Mouse (Mus musculus): ENCODE results near the gene Rhobtb1.
A peak's percentile ranks its signal among the peaks of the same experiment; 100 is the strongest.

Rhobtb1 gene

DNA sequence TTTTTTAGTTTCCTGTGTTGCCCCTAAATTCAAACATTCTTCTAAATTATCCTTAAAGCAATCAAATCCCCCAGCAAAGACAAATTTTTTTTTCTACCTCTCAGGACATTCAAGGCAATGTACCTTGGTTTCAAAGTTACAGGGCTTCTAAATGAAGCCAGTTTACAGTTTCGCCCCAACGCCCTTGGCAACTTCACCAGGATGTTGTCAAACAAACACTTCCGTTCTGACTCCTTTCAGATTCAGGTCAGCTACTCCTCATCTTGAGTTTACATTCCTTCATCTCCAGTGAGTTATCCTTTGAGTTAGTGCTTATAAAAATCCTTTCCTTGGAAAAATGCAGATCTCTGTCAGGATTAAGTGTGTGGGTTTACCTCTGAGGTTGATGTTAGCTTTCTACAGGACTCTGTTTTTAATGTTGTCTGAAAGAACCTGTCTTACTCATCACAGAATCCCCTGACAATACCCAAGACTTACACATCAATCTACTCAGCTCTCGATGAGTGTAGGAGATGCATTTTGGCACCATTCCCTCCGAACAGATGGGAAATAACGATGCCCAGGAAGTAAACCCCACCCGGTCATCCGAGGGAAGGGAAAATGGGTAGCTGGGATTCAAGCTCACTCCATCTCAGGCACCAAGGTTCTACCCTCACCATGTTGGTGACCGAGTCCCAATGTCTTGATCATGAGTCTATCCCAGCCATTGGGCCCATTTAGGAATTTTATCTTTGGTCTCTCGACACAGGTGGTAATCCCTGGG lies 94.9 kb downstream of the Rhobtb1 start:
- no peak for DNase-seq (ENCODE audit: extremely low spot score, low spot score)

DNA sequence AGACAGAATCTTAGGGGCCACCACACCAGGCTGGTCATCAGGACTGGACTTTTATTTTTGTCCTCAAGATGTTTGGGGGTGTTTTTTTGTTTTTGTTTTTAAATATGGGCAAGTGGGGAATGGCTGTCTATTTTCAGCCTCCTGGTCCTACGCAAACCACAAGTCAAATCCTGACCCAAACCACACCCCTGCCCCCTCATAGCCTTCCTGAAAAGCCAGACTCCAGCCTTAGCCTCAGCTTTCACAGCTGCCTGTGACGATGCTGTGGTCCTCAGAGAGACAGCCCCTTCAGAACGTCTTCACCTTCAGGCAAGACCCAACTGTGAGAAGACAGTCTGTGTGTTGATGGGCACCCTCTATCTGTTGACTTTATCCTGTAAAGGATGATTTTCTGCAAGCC lies 95.5 kb downstream of the Rhobtb1 start:
- DNase-seq (ENCODE audit: extremely low spot score, low spot score): no peak

DNA sequence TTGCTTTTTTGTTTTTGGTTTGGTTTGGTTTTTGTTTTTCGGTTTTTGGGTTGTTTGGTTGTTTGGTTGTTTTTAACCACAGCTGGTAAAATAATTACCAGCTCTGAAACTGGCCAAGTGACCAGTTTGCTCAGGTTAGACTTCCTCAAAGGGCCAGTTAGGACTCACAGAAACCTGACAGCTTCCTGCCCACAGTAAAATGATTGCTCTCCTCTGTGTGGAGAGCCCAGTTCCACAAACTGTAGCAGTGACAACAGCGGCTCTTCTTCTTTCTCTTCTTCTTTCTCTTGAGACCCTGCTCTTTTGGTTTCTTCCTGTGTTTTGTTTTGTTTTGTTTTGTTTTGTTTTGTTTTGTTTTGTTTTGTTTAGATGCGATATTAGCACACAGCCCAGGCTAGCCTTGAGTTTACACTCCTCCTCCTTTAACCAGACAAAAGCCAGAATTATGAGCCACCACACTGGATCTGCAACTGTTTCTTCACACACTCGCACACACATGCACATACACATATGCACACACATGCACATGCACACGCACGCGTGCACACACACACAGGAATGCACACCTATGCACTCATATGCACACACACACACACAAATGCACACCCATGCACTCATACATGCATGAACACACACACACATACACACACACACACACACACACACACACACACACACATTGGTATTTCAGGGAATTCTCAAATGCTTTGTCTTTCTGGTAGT lies 96.2 kb downstream of the Rhobtb1 start:
- DNase-seq (ENCODE audit: extremely low spot score, low spot score): no peak

GRCm38 (mm10) chr10:69248261-69249160 lies 97.3 kb downstream of the Rhobtb1 start:
- DNase-seq (ENCODE audit: extremely low spot score, low spot score): no peak

GRCm38 (mm10) chr10:69251254-69251653 lies 100.0 kb downstream of the Rhobtb1 start:
- no peak for DNase-seq (ENCODE audit: extremely low spot score, low spot score)

DNA sequence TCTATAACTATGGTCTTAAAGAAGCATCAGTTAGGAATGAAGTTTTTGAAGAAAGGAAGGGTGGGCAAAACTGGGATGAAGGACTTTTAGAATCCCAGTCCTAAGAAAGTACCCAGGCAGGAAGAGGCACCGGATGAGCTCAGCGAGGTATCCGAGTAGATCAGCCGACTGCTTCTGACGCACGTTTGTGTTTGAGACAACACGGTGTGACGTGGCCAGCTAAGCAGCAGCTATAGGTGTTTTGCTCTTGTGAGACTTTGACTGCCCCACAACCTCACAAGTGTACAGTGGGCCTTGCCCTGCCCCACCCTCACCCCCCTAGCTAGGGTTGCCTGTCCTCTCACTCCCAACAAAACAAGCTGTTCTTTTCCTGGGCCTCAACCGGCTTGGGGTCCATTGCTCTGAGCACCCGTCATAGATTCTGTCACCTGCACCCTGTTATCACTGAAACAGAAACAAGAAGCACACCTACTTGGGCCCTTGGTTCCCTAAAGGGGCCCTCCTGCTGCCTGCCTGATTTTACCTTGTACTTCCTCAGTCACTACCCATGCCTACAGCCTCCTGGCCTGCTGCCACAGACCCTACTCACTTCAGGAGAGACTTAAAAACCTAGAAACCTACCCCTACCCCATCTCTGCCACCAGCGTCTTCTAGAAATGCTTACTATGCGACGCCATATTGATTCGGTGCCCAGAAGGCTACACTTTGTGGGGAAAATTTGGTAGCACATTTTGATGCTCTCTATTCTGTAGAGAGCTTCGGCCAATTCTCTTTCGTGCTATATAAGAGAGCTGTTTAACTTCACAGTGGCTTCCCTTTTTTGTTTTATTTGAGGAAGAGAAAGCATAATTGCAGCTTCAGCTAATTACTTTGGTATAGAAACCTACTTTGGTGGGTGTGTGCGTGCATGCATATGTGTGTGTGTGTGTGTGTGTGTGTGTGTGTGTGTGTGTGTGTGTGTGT lies 101.2 kb downstream of the Rhobtb1 start:
- DNase-seq (ENCODE audit: extremely low spot score, low spot score): no peak

GRCm38 (mm10) chr10:69253075-69253685 lies 101.9 kb downstream of the Rhobtb1 start:
- no peak for DNase-seq (ENCODE audit: extremely low spot score, low spot score)

GRCm38 (mm10) chr10:69253686-69254080 lies 102.4 kb downstream of the Rhobtb1 start:
- DNase-seq (ENCODE audit: extremely low spot score, low spot score): no peak

GRCm38 (mm10) chr10:69254390-69254847 lies 103.2 kb downstream of the Rhobtb1 start:
- DNase-seq (ENCODE audit: extremely low spot score, low spot score): peak; percentile 42

DNA sequence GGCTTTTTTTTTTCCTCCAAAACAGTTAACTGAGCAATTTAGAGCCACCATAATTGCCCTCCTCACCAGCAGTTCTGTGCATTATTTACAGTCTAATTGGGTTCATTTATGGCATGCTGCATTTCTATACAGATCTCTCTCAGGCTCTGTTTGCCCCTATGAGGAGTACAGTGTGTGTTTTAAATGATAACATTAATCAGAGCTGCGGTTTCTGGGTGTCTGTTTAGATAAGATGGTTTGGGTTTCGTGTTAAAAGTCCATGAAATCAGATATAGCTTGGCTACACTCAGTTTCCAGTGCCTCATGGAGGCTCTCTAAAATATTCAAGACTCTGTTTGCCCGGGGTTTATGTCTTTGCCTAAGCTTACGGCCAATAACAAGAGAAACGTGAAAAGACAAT lies 104.4 kb downstream of the Rhobtb1 start:
- no peak for DNase-seq (ENCODE audit: extremely low spot score, low spot score)

GRCm38 (mm10) chr10:69257592-69258133 lies 106.4 kb downstream of the Rhobtb1 start:
- no peak for DNase-seq (ENCODE audit: extremely low spot score, low spot score)

DNA sequence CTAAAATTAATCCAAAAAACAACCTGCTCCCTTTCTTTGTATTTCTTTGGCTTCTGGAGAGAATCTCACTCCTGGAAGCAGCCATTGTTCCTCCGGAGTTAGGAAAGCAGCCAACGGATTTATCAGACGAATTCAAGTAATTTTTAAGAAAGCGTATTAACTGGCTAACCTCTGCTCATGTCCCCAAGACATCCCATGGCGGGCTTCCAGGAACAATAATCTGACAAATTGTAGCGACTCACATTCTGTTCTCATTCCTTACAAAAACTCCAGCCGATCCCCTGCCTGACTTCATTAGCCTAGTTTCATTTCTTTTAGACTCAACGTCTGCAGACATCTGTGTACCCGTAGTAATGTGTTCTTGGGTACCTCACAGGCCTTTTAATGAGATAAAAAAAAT lies 107.4 kb downstream of the Rhobtb1 start:
- DNase-seq (ENCODE audit: extremely low spot score, low spot score): no peak

GRCm38 (mm10) chr10:69259161-69259560 lies 107.9 kb downstream of the Rhobtb1 start:
- no peak for DNase-seq (ENCODE audit: extremely low spot score, low spot score)

- no peak for DNase-seq (ENCODE audit: extremely low spot score, low spot score)
Observed at GRCm38 (mm10) chr10:69259929-69260328, 108.7 kb downstream of the Rhobtb1 start.

- DNase-seq (ENCODE audit: extremely low spot score, low spot score): no peak
Observed at GRCm38 (mm10) chr10:69262918-69263822, 111.9 kb downstream of the Rhobtb1 start.

- no peak for DNase-seq (ENCODE audit: extremely low spot score, low spot score)
Observed at GRCm38 (mm10) chr10:69263906-69264305, 112.7 kb downstream of the Rhobtb1 start.

GRCm38 (mm10) chr10:69265421-69265820 lies 114.2 kb downstream of the Rhobtb1 start:
- no peak for DNase-seq (ENCODE audit: extremely low spot score, low spot score)

DNA sequence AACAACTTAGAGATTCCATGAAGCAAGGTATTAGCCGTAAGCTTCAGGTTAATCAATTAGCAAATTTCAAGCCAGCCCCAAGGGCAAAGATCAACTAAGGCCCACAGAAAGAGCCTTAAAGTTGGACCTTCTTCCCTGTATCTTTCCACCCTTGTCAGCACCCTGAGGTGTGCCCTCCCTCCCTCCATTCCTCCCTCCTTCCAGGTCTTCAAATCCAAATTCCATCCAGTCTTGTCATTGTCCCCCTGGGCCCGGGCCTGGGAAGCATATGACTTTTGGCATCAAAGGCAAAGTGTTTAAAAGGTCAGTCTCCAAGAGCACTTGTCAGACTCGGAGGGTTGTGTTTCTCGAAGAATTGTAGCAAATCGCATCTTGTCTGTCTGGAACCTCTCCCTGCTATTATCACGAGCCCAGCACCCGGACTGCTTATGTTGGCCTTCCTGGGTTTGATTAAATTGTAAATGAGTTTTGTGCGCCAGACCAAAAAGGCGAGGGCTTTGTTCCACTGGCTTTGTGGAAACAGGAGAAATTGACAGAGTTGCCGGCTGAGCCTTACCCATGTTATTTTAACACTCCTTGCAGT lies 116.9 kb downstream of the Rhobtb1 start:
- no peak for DNase-seq (ENCODE audit: extremely low spot score, low spot score)
